Mouse (Mus musculus) myocyte (in vitro differentiated cells): ENCODE results near the gene Hoxd8. TPM values are rescaled to one million over a fixed set of nuclear protein-coding genes. Genes with fewer than 3 reads are reported as not detected.

Experiments
- H3K27me3 ChIP-seq: one replicate; pipeline ENCODE4 v1.6.1; 2011; ENCODE audit not compliant: control insufficient read depth, insufficient read depth, insufficient read length
- H3K36me3 ChIP-seq: one replicate; pipeline ENCODE4 v1.6.1; 2011; ENCODE audit not compliant: control insufficient read depth, insufficient read depth
- H3K4me2 ChIP-seq: one replicate; pipeline ENCODE4 v1.6.1; 2011; ENCODE audit warnings: low read depth, control low read depth
- H3K4me3 ChIP-seq: one replicate; pipeline ENCODE4 v1.5.1; 2011; ENCODE audit warnings: mild to moderate bottlenecking, control low read depth, moderate library complexity
- H3K79me2 ChIP-seq: one replicate; pipeline ENCODE4 v1.6.1; 2011; ENCODE audit not compliant: control insufficient read depth, insufficient read depth
- H3ac ChIP-seq: one replicate; pipeline ENCODE4 v1.6.1; 2011; ENCODE audit not compliant: control insufficient read depth, insufficient read length
- CEBPB ChIP-seq: IDR thresholded peaks from 2 replicates; pipeline ENCODE4 v1.6.1; 2011; ENCODE audit warnings: mild to moderate bottlenecking, moderate library complexity; ENCODE audit not compliant: poor library complexity, insufficient read depth, severe bottlenecking
- E2F4 ChIP-seq: IDR thresholded peaks from one replicate; pipeline ENCODE4 v1.6.1; 2011; ENCODE audit warnings: mild to moderate bottlenecking, control low read depth, moderate library complexity; ENCODE audit not compliant: insufficient read depth
- MAX ChIP-seq: IDR thresholded peaks from one replicate; pipeline ENCODE4 v1.6.1; 2011; ENCODE audit warnings: low read depth, mild to moderate bottlenecking, control low read depth
- MYOD1 ChIP-seq, 3 experiments: IDR thresholded peaks; one replicate each; pipeline ENCODE4 v1.6.1; 2011; ENCODE audit warnings: control low read depth in 2 of 3, low read depth in 2 of 3, mild to moderate bottlenecking in 2 of 3, moderate library complexity in 1 of 3; ENCODE audit not compliant: insufficient read length in 2 of 3, control insufficient read depth in 1 of 3
- MYOG ChIP-seq, 3 experiments: IDR thresholded peaks; one replicate each; pipeline ENCODE4 v1.6.1; 2011; ENCODE audit warnings: control low read depth in 2 of 3, low read depth in 2 of 3, mild to moderate bottlenecking in 2 of 3; ENCODE audit not compliant: insufficient read length in 2 of 3, control insufficient read depth in 1 of 3, insufficient read depth in 1 of 3
- POLR2A ChIP-seq: IDR thresholded peaks from one replicate; pipeline ENCODE4 v1.6.1; 2011; ENCODE audit warnings: low read depth, mild to moderate bottlenecking, control low read depth, moderate library complexity; ENCODE audit not compliant: insufficient read length
- POLR2AphosphoS2 ChIP-seq: IDR thresholded peaks from one replicate; pipeline ENCODE4 v1.6.1; 2011; ENCODE audit warnings: low read depth, control low read depth; ENCODE audit not compliant: insufficient read length
- REST ChIP-seq: IDR thresholded peaks from one replicate; pipeline ENCODE4 v1.6.1; 2011; ENCODE audit warnings: mild to moderate bottlenecking, control low read depth, moderate library complexity; ENCODE audit not compliant: insufficient read depth, insufficient read length
- SRF ChIP-seq: IDR thresholded peaks from one replicate; pipeline ENCODE4 v1.6.1; 2011; ENCODE audit warnings: low read depth; ENCODE audit not compliant: control insufficient read depth, insufficient read length
- TCF12 ChIP-seq: IDR thresholded peaks from one replicate; pipeline ENCODE4 v1.6.1; 2011; ENCODE audit warnings: mild to moderate bottlenecking, control low read depth; ENCODE audit not compliant: poor library complexity, insufficient read depth, severe bottlenecking
- TCF3 ChIP-seq: IDR thresholded peaks from one replicate; pipeline ENCODE4 v1.6.1; 2011; ENCODE audit warnings: low read depth, control low read depth; ENCODE audit not compliant: insufficient read length
- USF1 ChIP-seq: IDR thresholded peaks from one replicate; pipeline ENCODE4 v1.6.1; 2011; ENCODE audit warnings: low read depth, mild to moderate bottlenecking, control low read depth, moderate library complexity
- polyA plus RNA-seq: library from polyadenylated mRNA; unstranded; fragments of >200 nt; fragmentation: generic; extraction: Trizol; gene quantifications from one replicate; pipeline ENCODE4 v1.2.1, GENCODE M21; 2012; ENCODE audit warnings: missing spikeins

The Hoxd8 gene
- polyA plus RNA-seq, 1 experiment: not detected

GRCm38 (mm10) chr2:74736688-74737577, 32.5 kb downstream of the Hoxd8 start:
- TF ChIP-seq REST (no peak), MAX (no peak), POLR2A (no peak), TCF3 (no peak), USF1 (no peak), TCF12 (no peak), SRF (no peak), MYOG (IDR thresholded peaks at IDR 0.05; ENCODE audit: control insufficient read depth in 1 of 3, insufficient read depth in 1 of 3, insufficient read length in 2 of 3, low read depth in 2 of 3) (no peak), E2F4 (no peak), MYOD1 (IDR thresholded peaks at IDR 0.05; ENCODE audit: control insufficient read depth in 1 of 3, insufficient read length in 2 of 3, low read depth in 2 of 3) (no peak), POLR2AphosphoS2 (no peak), CEBPB (no peak)
- H3ac ChIP-seq: no peak overlapping the region
- peaks cover 75% of the 10 kb centered on the region for H3K27me3 ChIP-seq
- no peak overlapping the region for H3K4me3 ChIP-seq
- H3K36me3 ChIP-seq: no peaks in the 10 kb centered on the region
- no peak overlapping the region for H3K4me2 ChIP-seq
- no peaks in the 10 kb centered on the region for H3K79me2 ChIP-seq

DNA sequence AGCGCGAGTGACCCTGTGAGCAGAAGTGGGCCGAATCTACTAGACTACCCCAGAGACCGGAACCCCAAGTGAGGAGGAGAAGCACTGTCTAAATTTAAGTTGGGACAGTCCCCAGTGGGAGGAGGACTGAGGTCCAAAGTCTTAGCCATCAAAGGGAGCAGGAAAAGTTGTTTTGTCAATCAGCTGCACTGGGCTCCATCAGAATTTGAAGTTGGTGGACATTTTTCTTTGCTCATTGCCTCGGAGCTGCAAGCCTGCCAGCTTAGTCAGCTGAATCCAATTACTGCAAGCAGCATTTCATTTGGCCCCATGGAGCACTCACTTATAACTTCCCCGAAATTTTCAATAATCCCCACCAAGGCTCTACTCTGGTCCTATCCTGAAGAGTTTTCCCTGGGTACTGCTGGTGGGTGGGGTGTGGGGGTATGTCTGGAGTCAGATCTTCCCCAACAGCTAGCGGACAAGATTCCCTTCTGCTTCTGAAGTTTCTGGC, 33.2 kb downstream of the Hoxd8 start:
- Histone ChIP-seq H3K4me3 (no peak overlapping the region), H3K27me3 (peaks cover 71% of the 10 kb centered on the region), H3K36me3 (no peaks in the 10 kb centered on the region), H3K79me2 (no peaks in the 10 kb centered on the region), H3ac (no peak overlapping the region), H3K4me2 (no peak overlapping the region)
- TF ChIP-seq TCF3 (no peak), REST (no peak), POLR2AphosphoS2 (no peak), SRF (no peak), MYOD1 (IDR thresholded peaks at IDR 0.05; ENCODE audit: control insufficient read depth in 1 of 3, insufficient read length in 2 of 3, low read depth in 2 of 3) (no peak)

DNA sequence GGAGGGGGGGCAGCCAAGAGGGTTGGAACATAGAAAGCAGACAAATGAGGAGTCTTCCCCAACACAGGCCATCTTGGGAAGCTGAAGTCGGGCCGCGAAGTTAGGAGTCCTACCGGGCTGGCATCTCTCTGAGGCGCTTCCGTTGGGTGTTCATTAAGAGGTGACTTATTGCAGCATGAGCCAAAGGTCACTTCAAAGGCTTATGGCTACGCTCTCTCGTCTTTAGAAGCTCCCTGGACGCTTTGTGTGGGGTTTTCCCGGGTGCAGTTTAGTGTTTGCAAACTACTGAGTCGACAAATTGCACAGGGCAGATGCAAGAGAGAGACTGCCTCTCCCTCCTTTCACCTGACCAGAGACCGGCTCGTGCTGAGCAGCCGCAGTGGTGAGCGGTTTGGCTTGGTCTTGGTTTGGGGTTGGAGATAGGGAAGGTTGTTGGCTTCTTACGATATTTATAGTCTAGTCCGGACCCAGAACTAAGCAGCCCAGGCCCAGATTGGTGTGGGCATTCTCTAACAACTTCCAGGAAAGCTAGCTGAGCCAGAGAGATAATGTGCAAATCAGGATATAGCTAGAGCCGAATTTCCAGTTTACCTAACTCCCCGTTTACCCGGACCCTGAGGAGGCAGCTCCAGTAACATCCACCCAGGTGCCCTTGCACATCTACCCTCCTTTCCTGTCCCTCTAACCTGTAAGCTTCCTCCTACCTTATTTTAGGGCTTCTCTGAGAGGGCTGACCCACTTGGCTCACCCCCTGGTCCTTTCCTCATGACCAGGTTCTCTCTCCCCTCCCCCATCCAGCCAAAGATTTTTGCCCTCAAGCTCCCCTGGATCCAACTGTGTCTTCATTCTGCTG, 34.4 kb downstream of the Hoxd8 start:
- Histone ChIP-seq H3K4me3 (no peak overlapping the region), H3K36me3 (no peaks in the 10 kb centered on the region), H3K79me2 (no peaks in the 10 kb centered on the region), H3ac (no peak overlapping the region), H3K4me2 (no peak overlapping the region), H3K27me3 (peaks cover 61% of the 10 kb centered on the region)
- TF ChIP-seq TCF3 (no peak), USF1 (no peak), SRF (no peak), MYOD1 (IDR thresholded peaks at IDR 0.05; ENCODE audit: control insufficient read depth in 1 of 3, insufficient read length in 2 of 3, low read depth in 2 of 3) (no peak), MYOG (IDR thresholded peaks at IDR 0.05; ENCODE audit: control insufficient read depth in 1 of 3, insufficient read depth in 1 of 3, insufficient read length in 2 of 3, low read depth in 2 of 3) (no peak), POLR2A (no peak), CEBPB (no peak), REST (no peak)

GRCm38 (mm10) chr2:74739476-74739800, 35.0 kb downstream of the Hoxd8 start:
- TF ChIP-seq SRF (no peak), E2F4 (no peak), MAX (no peak), POLR2AphosphoS2 (no peak), REST (no peak), MYOG (IDR thresholded peaks at IDR 0.05; ENCODE audit: control insufficient read depth in 1 of 3, insufficient read depth in 1 of 3, insufficient read length in 2 of 3, low read depth in 2 of 3) (no peak), CEBPB (no peak), TCF12 (no peak), USF1 (no peak), POLR2A (no peak), MYOD1 (IDR thresholded peaks at IDR 0.05; ENCODE audit: control insufficient read depth in 1 of 3, insufficient read length in 2 of 3, low read depth in 2 of 3) (no peak), TCF3 (no peak)
- Histone ChIP-seq H3K4me3 (no peak overlapping the region), H3K27me3 (peaks cover 55% of the 10 kb centered on the region), H3K79me2 (no peaks in the 10 kb centered on the region), H3ac (no peak overlapping the region), H3K36me3 (no peaks in the 10 kb centered on the region), H3K4me2 (no peak overlapping the region)
